Mouse (Mus musculus): ENCODE results near the gene Ngb. TPM values are rescaled to one million over a fixed set of nuclear protein-coding genes. Genes with fewer than 3 reads are reported as not detected.

The Ngb gene
- total and polyA plus RNA-seq, 2 experiments from 2014 or later: not detected

GRCm38 (mm10) chr12:87076610-87077009 lies 25.7 kb downstream of the Ngb start:
- DNase-seq (ENCODE audit: low spot score) (no peak), ATAC-seq (ENCODE audit: insufficient read depth, low read depth) (no peak)
- Histone ChIP-seq H3K27me3 (ENCODE audit: control insufficient read depth, insufficient read depth, low read length) (no peaks in the 10 kb centered on the region), H3K4me1 (ENCODE audit: control insufficient read depth, insufficient read depth) (no peaks in the 10 kb centered on the region), H3K27ac (ENCODE audit: low read depth) (no peak overlapping the region), H3K36me3 (replicated peaks; ENCODE audit: control insufficient read depth, insufficient read depth, low read length) (no peaks in the 10 kb centered on the region), H3K9ac (replicated peaks; ENCODE audit: low read depth, low read length) (no peak overlapping the region), H3K4me2 (ENCODE audit: low read depth, low read length) (no peak overlapping the region), H3K9me3 (replicated peaks; ENCODE audit: control insufficient read depth, low read length) (no peaks in the 10 kb centered on the region), H3K4me3 (ENCODE audit: low read depth, low read length) (no peak overlapping the region)
- TF ChIP-seq CTCF (IDR thresholded peaks at IDR 0.05; ENCODE audit: low read depth) (no peak), EP300 (IDR thresholded peaks at IDR 0.05; ENCODE audit: low read depth) (no peak)
- 88% methylated on average over 2 of the region's 2 CpGs for WGBS

GRCm38 (mm10) chr12:87070520-87070919 lies 31.8 kb downstream of the Ngb start:
- Histone ChIP-seq H3K27me3 (ENCODE audit: control insufficient read depth, insufficient read depth, low read length) (no peaks in the 10 kb centered on the region), H3K9me3 (replicated peaks; ENCODE audit: control insufficient read depth, low read length) (no peaks in the 10 kb centered on the region), H3K36me3 (replicated peaks; ENCODE audit: control insufficient read depth, insufficient read depth, low read length) (no peaks in the 10 kb centered on the region), H3K27ac (ENCODE audit: low read depth) (no peak overlapping the region), H3K4me3 (ENCODE audit: low read depth, low read length) (no peak overlapping the region), H3K4me2 (ENCODE audit: low read depth, low read length) (no peak overlapping the region), H3K4me1 (ENCODE audit: control insufficient read depth, insufficient read depth) (no peaks in the 10 kb centered on the region), H3K9ac (replicated peaks; ENCODE audit: low read depth, low read length) (no peak overlapping the region)
- WGBS: 65% methylated on average over 5 of the region's 5 CpGs
- TF ChIP-seq EP300 (IDR thresholded peaks at IDR 0.05; ENCODE audit: low read depth): no peak
- no peak for TF ChIP-seq CTCF (IDR thresholded peaks at IDR 0.05; ENCODE audit: low read depth)
- no peak for DNase-seq (ENCODE audit: low spot score)
- no peak for ATAC-seq (ENCODE audit: insufficient read depth, low read depth)

GRCm38 (mm10) chr12:87066429-87066828 lies 35.9 kb downstream of the Ngb start:
- Histone ChIP-seq H3K9me3 (replicated peaks; ENCODE audit: control insufficient read depth, low read length) (no peaks in the 10 kb centered on the region), H3K4me2 (ENCODE audit: low read depth, low read length) (no peak overlapping the region), H3K36me3 (replicated peaks; ENCODE audit: control insufficient read depth, insufficient read depth, low read length) (no peaks in the 10 kb centered on the region), H3K27me3 (ENCODE audit: control insufficient read depth, insufficient read depth, low read length) (no peaks in the 10 kb centered on the region), H3K4me3 (ENCODE audit: low read depth, low read length) (no peak overlapping the region), H3K27ac (ENCODE audit: low read depth) (no peak overlapping the region), H3K4me1 (ENCODE audit: control insufficient read depth, insufficient read depth) (no peaks in the 10 kb centered on the region), H3K9ac (replicated peaks; ENCODE audit: low read depth, low read length) (no peak overlapping the region)
- ATAC-seq (ENCODE audit: insufficient read depth, low read depth): no peak
- DNase-seq (ENCODE audit: low spot score): no peak
- WGBS: 70% methylated on average over 5 of the region's 5 CpGs
- TF ChIP-seq EP300 (IDR thresholded peaks at IDR 0.05; ENCODE audit: low read depth) (no peak), CTCF (IDR thresholded peaks at IDR 0.05; ENCODE audit: low read depth) (no peak)

- Histone ChIP-seq H3K36me3 (replicated peaks; ENCODE audit: control insufficient read depth, insufficient read depth, low read length) (no peaks in the 10 kb centered on the region), H3K4me2 (ENCODE audit: low read depth, low read length) (no peak overlapping the region), H3K4me3 (ENCODE audit: low read depth, low read length) (no peak overlapping the region), H3K9ac (replicated peaks; ENCODE audit: low read depth, low read length) (no peak overlapping the region), H3K27ac (ENCODE audit: low read depth) (no peak overlapping the region), H3K9me3 (replicated peaks; ENCODE audit: control insufficient read depth, low read length) (no peaks in the 10 kb centered on the region), H3K27me3 (ENCODE audit: control insufficient read depth, insufficient read depth, low read length) (no peaks in the 10 kb centered on the region), H3K4me1 (ENCODE audit: control insufficient read depth, insufficient read depth) (no peaks in the 10 kb centered on the region)
- TF ChIP-seq EP300 (IDR thresholded peaks at IDR 0.05; ENCODE audit: low read depth) (no peak), CTCF (IDR thresholded peaks at IDR 0.05; ENCODE audit: low read depth) (no peak)
- no peak for DNase-seq (ENCODE audit: low spot score)
- no peak for ATAC-seq (ENCODE audit: insufficient read depth, low read depth)
- WGBS: 81% methylated on average over 11 of the region's 11 CpGs
Observed at GRCm38 (mm10) chr12:87065446-87065845, 36.9 kb downstream of the Ngb start.

DNA sequence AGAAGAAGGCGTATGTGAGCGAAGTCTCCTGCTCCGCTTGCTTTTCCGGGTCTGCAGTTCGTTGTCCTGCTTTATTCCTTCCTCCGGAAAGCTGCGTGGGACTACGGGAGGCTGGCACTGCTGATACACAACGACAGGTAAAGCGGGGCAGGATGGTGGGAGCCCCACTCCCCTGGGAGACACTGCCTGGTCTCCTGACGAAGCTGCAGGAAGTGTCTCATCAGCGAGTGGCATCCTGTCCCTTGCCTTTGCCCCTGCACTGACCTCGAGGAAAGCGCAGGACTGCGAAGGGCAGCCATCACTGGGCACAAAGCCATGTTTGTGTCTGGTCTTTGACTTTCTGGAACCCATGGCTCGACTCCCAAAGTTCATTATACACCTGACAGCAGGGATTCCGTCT lies 45.3 kb downstream of the Ngb start:
- no peak overlapping the region for H3K4me2 ChIP-seq (ENCODE audit: low read depth, low read length)
- ATAC-seq (ENCODE audit: insufficient read depth, low read depth) (no peak), DNase-seq (ENCODE audit: low spot score) (no peak)
- no peak for TF ChIP-seq EP300 (IDR thresholded peaks at IDR 0.05; ENCODE audit: low read depth)
- TF ChIP-seq CTCF (IDR thresholded peaks at IDR 0.05; ENCODE audit: low read depth): no peak
- WGBS: 59% methylated on average over 17 of the region's 17 CpGs
- H3K9me3 ChIP-seq (replicated peaks; ENCODE audit: control insufficient read depth, low read length): no peaks in the 10 kb centered on the region
- H3K27me3 ChIP-seq (ENCODE audit: control insufficient read depth, insufficient read depth, low read length): peaks cover 20% of the 10 kb centered on the region
- H3K9ac ChIP-seq (replicated peaks; ENCODE audit: low read depth, low read length): no peak overlapping the region
- no peaks in the 10 kb centered on the region for H3K36me3 ChIP-seq (replicated peaks; ENCODE audit: control insufficient read depth, insufficient read depth, low read length)
- no peak overlapping the region for H3K27ac ChIP-seq (ENCODE audit: low read depth)
- no peaks in the 10 kb centered on the region for H3K4me1 ChIP-seq (ENCODE audit: control insufficient read depth, insufficient read depth)
- no peak overlapping the region for H3K4me3 ChIP-seq (ENCODE audit: low read depth, low read length)

DNA sequence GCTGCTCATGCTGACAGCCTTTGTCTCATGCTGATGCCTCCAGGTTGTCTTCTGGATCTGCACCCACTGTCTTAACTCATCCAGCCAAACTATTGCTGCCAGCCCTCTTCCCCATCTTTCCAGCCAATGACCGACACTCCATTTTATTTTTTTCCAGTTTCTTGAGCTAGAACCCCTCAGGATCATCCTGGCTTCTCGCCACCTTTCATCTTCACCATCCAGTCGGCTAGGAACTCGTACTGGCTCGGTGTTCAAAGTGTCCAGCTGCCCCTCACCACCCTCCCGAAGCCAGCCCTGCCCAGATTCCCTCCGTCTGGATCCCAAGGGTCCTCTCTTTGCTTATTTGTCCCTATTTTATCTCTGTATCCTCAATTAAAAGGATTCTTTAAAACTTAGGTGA lies 47.5 kb downstream of the Ngb start:
- Histone ChIP-seq H3K4me1 (ENCODE audit: control insufficient read depth, insufficient read depth) (no peaks in the 10 kb centered on the region), H3K27ac (ENCODE audit: low read depth) (no peak overlapping the region), H3K4me2 (ENCODE audit: low read depth, low read length) (no peak overlapping the region), H3K36me3 (replicated peaks; ENCODE audit: control insufficient read depth, insufficient read depth, low read length) (no peaks in the 10 kb centered on the region), H3K27me3 (ENCODE audit: control insufficient read depth, insufficient read depth, low read length) (peaks cover 20% of the 10 kb centered on the region), H3K4me3 (ENCODE audit: low read depth, low read length) (no peak overlapping the region), H3K9me3 (replicated peaks; ENCODE audit: control insufficient read depth, low read length) (no peaks in the 10 kb centered on the region), H3K9ac (replicated peaks; ENCODE audit: low read depth, low read length) (no peak overlapping the region)
- DNase-seq (ENCODE audit: low spot score) (no peak), ATAC-seq (ENCODE audit: insufficient read depth, low read depth) (no peak)
- no peak for TF ChIP-seq EP300 (IDR thresholded peaks at IDR 0.05; ENCODE audit: low read depth)
- TF ChIP-seq CTCF (IDR thresholded peaks at IDR 0.05; ENCODE audit: low read depth): no peak
- 55% methylated on average over 7 of the region's 7 CpGs for WGBS
